12 mouse cellular contexts compared by ENCODE assay signal in the genomic region with DNA sequence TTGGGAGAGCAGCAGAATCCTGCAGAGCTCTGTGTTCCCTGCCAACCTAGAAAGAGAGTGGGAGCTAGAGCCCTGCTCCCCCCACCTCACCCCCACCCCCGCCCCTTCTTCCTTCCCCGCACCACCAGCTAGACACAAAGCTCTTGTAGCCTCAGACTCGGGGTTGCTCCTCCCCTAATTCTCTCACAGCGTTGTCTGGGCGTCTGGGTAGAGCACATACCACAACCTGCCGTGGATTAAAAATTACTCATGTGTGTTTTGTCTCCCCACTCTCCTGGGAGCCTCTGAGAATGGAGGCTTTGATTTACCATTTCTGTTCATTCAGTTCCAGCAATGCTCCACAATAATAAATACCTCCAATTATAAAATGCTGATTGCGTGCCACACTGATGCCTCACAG.
DNase-seq lines count a peak whose midpoint lies in the region; ATAC-seq and TF ChIP-seq lines count a peak whose summit lies in the region.
"Had no signal": no experiment of that assay in that cellular context is flagged by ENCODE, and none has a peak within 500 bp of the region (broad histone marks: within the 10 kb centered on the region; RNA-seq: fewer than 3 reads in every experiment).

No protein-coding gene starts in this region.

- ATAC-seq in neural tube, embryonic 13.5 days (ENCODE audit: low read depth): no peak
- no peak for ATAC-seq in forebrain, embryonic 11.5 days (replicated peaks; ENCODE audit: low FRiP score)
- ATAC-seq in midbrain, postnatal 0 days (ENCODE audit: low FRiP score): no peak
- no peak for ATAC-seq in erythroid progenitor cell, adult 5-6 weeks (replicated peaks; ENCODE audit: low FRiP score, poor library complexity, severe bottlenecking)

- no peaks in the 10 kb centered on the region for H3K27me3 ChIP-seq in neural tube, embryonic 13.5 days
- no peaks in the 10 kb centered on the region for H3K27me3 ChIP-seq in forebrain, embryonic 11.5 days (ENCODE audit: control insufficient read depth, insufficient read depth, low read length)
- H3K27me3 ChIP-seq in limb, embryonic 10.5 days (ENCODE audit: low read depth, poor library complexity, severe bottlenecking): no peaks in the 10 kb centered on the region
- no peaks in the 10 kb centered on the region for H3K27me3 ChIP-seq in midbrain, postnatal 0 days (ENCODE audit: insufficient read depth, low read length)

- H3K36me3 ChIP-seq in neural tube, embryonic 13.5 days: no peaks in the 10 kb centered on the region
- H3K36me3 ChIP-seq in forebrain, embryonic 11.5 days (ENCODE audit: control insufficient read depth, insufficient read depth, low read length): no peaks in the 10 kb centered on the region
- H3K36me3 ChIP-seq in limb, embryonic 10.5 days: peaks cover 71% of the 10 kb centered on the region
- no peaks in the 10 kb centered on the region for H3K36me3 ChIP-seq in midbrain, postnatal 0 days (ENCODE audit: insufficient read depth, low read length)

- no peak for TF ChIP-seq CTCF in midbrain, postnatal 0 days (IDR thresholded peaks at IDR 0.05)

- H3K9ac ChIP-seq in neural tube, embryonic 13.5 days: no peak overlapping the region
- no peak overlapping the region; the same call in 1 of the 2 replicates for H3K9ac ChIP-seq in forebrain, embryonic 11.5 days (ENCODE audit: low read length)
- H3K9ac ChIP-seq in midbrain, postnatal 0 days (replicated peaks; ENCODE audit: low read length, poor library complexity, severe bottlenecking): no peak overlapping the region

- no peak for DNase-seq in neural tube, embryonic 10.5 days (ENCODE audit: extremely low spot score, low spot score)
- DNase-seq in forebrain, embryonic 11.5 days (ENCODE audit: low spot score): no peak
- DNase-seq in limb, embryonic 10.5 days (ENCODE audit: low spot score): no peak
- peak; percentile 38 for DNase-seq in midbrain, postnatal 0 days (ENCODE audit: low spot score)
- no peak for DNase-seq in testis, postnatal 14 days (ENCODE audit: low spot score)
- DNase-seq in frontal cortex, postnatal 10 days (ENCODE audit: low spot score in 2 of 2): no peak
- DNase-seq: cerebellum, adult 9-10 months; kidney, postnatal 25 days; lung, adult 18-20 months had no signal

- H3K4me2 ChIP-seq in neural tube, embryonic 13.5 days: peak overlapping the region; percentile 13; the same call in 1 of the 2 replicates
- H3K4me2 ChIP-seq in forebrain, embryonic 11.5 days (ENCODE audit: low read depth, low read length, severe bottlenecking): no peak overlapping the region
- H3K4me2 ChIP-seq in midbrain, postnatal 0 days (ENCODE audit: low read depth, low read length, poor library complexity, severe bottlenecking): no peak overlapping the region

- no peak overlapping the region for H3K4me3 ChIP-seq in neural tube, embryonic 13.5 days
- no peak overlapping the region for H3K4me3 ChIP-seq in forebrain, embryonic 11.5 days (ENCODE audit: low read depth, low read length)
- no peak overlapping the region for H3K4me3 ChIP-seq in limb, embryonic 10.5 days
- no peak overlapping the region for H3K4me3 ChIP-seq in midbrain, postnatal 0 days (ENCODE audit: low read depth, low read length)
- H3K4me3 ChIP-seq: erythroblast, embryonic 14.5 days had no signal

- WGBS in neural tube, embryonic 13.5 days: 13% methylated on average over 7 of the region's 7 CpGs
- 22% methylated on average over 7 of the region's 7 CpGs for WGBS in forebrain, embryonic 11.5 days
- WGBS in limb, embryonic 10.5 days: 60% methylated on average over 7 of the region's 7 CpGs
- 11% methylated on average over 6 of the region's 7 CpGs for WGBS in midbrain, postnatal 0 days

- peak overlapping the region; percentile 49 for H3K27ac ChIP-seq in neural tube, embryonic 13.5 days (replicated peaks)
- peak overlapping the region; percentile 21; the same call in 1 of the 2 replicates for H3K27ac ChIP-seq in forebrain, embryonic 11.5 days (ENCODE audit: low read depth, low read length)
- H3K27ac ChIP-seq in limb, embryonic 10.5 days: peak overlapping the region; percentile 74; the same call in 1 of the 2 replicates
- peak overlapping the region; percentile 32; the same call in 1 of the 2 replicates for H3K27ac ChIP-seq in midbrain, postnatal 0 days (ENCODE audit: low read depth, low read length)

- H3K9me3 ChIP-seq in neural tube, embryonic 13.5 days: no peaks in the 10 kb centered on the region
- H3K9me3 ChIP-seq in forebrain, embryonic 11.5 days (ENCODE audit: control insufficient read depth, low read length): no peaks in the 10 kb centered on the region
- H3K9me3 ChIP-seq in limb, embryonic 10.5 days (replicated peaks): no peaks in the 10 kb centered on the region
- no peaks in the 10 kb centered on the region for H3K9me3 ChIP-seq in midbrain, postnatal 0 days (ENCODE audit: low read length)

- peaks cover 68% of the 10 kb centered on the region for H3K4me1 ChIP-seq in neural tube, embryonic 13.5 days (replicated peaks)
- peaks cover 13% of the 10 kb centered on the region; the same call in 1 of the 2 replicates for H3K4me1 ChIP-seq in forebrain, embryonic 11.5 days (replicated peaks; ENCODE audit: control insufficient read depth, insufficient read depth, low read length)
- peaks cover 43% of the 10 kb centered on the region for H3K4me1 ChIP-seq in limb, embryonic 10.5 days
- peaks cover 13% of the 10 kb centered on the region; the same call in 1 of the 2 replicates for H3K4me1 ChIP-seq in midbrain, postnatal 0 days (ENCODE audit: insufficient read depth, low read length)

Comparison
In these comparisons a context has a peak if more than half of its experiments do, and no peak if none do; other contexts are left out.
1. H3K27ac ChIP-seq: peak in every context shown above with its lines; median percentile 74 in limb, embryonic 10.5 days; 49 in neural tube, embryonic 13.5 days; 32 in midbrain, postnatal 0 days; 21 in forebrain, embryonic 11.5 days.